Mouse (Mus musculus) gastrocnemius, postnatal 14 days (tissue): ENCODE measurements around the gene Hspa4l. TPM values are rescaled to one million over a fixed set of nuclear protein-coding genes. Genes with fewer than 3 reads are reported as not detected.

Experiments used
- DNase-seq: peaks from one replicate; pipeline ENCODE4 v3.0.0; 2021; ENCODE audit warnings: mixed read lengths
- intact Hi-C: fragments of 180-260 bp; cut with DNase I; formaldehyde crosslinking; loops from one replicate; pipeline ENCODE4 v1.15.1; 2025; ENCODE audit warnings: low total_unique reads
- long read RNA-seq, 2 experiments: library from polyadenylated mRNA; stranded (forward); transcript quantifications; one replicate each; pipeline ENCODE4 v2.0.0; 2021
- total RNA-seq, 2 experiments: library from RNA; stranded (reverse); gene quantifications; 2 replicates each; pipeline ENCODE4 v1.2.3; 2021

The Hspa4l gene
- total RNA-seq = 1 to 10 TPM; 4.5 to 5.0 TPM
- long read RNA-seq, experiment 1, partial matches to known transcripts = 1 of 2 reads
- long read RNA-seq, experiment 1, other reads (novel, unspliced or antisense) = 1 of 2 reads
- long read RNA-seq, experiment 2, full-length matches to known transcripts = 4 of 5 reads
- long read RNA-seq, experiment 2, partial matches to known transcripts = 0 of 5 reads
- long read RNA-seq, experiment 2, other reads (novel, unspliced or antisense) = 1 of 5 reads

- intact Hi-C loops = no loop called here
These were observed at the start of gene Hspa4l for GRCm38 (mm10) chr3:40744024-40744835. Gene Hspa4l (plus strand): TSS chr3:40744495.

DNA sequence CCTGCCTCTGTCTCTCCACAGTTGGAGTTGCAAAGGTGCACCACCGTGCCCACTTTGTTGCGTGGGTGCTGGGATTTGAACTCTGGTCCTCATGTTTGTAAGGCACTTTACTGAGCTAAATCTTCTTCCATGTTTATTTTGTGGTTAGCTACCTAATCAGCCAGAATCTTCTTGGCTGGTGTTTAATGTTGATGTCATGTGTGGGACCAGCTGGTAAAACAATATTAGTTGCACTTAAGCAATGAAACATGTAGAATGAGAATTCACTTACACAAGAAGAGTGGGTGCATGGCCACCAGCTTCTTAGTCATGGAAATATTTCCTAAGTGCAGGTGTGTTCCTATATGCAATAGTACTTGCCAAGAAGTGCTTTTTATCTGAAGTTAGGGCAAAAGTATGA, 49.1 kb upstream of the Hspa4l start:
- DNase-seq = no peak
- intact Hi-C loops = no loop called here

More at GRCm38 (mm10) chr3:40744024-40744835, at the start of gene Hspa4l:
- DNase-seq = no peak

DNA sequence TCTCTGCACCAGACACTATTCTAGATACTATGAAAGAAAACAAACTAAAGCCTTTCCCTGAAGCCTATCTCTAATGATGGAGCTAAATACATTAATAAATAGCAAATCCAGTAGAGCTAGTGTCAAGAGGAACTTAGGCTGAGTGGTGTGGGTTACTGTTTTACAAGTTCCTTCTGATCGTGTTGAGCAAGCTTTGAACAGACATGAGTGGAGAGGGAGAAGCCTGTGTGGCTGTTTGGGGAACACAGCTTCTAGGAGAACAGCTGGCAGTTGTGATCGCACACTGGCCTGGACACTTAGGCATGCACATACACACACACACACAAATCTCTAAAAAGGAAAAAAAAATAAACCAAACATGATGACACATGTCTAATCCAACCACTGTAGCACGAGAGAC, 45.5 kb upstream of the Hspa4l start:
- intact Hi-C loops = no loop called here
- DNase-seq = no peak

DNA sequence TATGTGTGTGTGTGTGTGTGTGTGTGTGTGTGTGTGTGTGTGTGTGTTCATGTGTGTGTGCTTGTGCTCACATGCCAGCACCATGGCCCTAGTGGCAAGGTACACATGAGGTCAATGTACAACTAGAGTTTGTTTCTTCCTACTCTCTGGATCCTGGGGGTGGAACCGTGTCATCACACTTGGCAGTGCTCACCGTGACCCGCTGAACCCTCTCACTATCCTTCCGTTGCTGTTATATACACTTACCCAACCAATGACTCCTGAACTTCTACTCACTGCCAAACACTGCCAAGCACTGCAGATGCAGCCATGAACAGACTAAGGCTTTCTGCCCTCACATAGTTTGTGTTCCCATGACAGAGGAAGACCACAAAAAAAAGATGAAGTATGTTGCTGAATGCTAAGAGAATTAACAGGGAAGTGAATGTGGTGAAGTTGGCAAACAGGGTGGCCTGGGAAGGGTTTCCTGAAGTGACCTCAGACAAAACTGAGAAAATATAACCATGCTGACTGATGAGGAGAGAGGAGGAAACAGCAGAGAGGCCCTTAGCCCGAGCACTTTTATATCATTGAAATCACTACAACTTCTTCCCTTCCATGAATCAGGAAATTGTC, 39.4 kb upstream of the Hspa4l start:
- no peak for DNase-seq
- intact Hi-C loops = no loop called here

DNA sequence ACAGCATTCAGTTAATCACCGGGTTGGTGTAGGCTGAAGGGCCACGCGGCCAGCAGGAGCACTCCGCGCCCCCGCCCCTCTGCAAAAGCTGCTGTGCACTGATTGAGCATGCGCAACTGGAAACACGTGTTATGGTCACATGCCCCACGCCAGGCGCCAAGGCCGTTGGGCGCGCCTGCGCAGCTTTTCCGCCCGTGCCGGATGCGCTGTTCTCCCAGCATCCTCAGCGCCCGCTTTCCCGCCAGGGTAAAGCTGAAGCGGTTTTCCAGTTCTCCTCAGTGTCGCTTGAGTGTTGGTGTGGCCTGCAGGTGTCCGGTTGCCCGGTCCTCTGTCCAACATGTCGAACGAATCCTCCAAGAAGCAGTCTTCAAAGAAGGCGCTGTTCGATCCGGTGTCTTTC, 35.6 kb upstream of the Hspa4l start, which contains the start of gene Slc25a31:
Gene Slc25a31, plus strand, starts transcription at position 201 of the 400 bp plus-strand sequence.
- DNase-seq = no peak

GRCm38 (mm10) chr3:40716056-40716455, 28.2 kb upstream of the Hspa4l start:
- DNase-seq = no peak

More for the DNA sequence above, 35.6 kb upstream of the Hspa4l start, which contains the start of gene Slc25a31:
- intact Hi-C loops = no loop called here

DNA sequence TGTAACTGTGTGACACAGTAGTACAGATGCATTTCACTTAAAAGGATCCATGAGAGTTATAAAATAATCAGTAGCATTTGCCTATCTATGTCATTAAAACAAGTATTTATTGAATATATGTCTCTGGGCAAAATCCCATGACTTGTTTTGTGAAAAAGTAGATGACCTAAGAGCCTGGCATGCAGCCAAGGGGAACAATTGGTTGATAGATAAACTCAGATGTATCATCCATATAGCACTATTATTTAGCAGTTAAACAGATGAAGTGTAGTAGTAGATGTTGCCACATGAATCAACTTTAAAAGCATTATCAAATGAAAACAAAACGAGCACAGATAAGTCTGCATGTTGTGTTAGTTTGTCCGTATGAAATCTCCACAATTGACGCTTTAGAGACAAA, 25.3 kb upstream of the Hspa4l start:
- DNase-seq = no peak
- intact Hi-C loops = no loop called here

More at GRCm38 (mm10) chr3:40716056-40716455, 28.2 kb upstream of the Hspa4l start:
- intact Hi-C loops = no loop called here

GRCm38 (mm10) chr3:40738381-40738912, 5.8 kb upstream of the Hspa4l start:
- DNase-seq = no peak

GRCm38 (mm10) chr3:40744836-40745660, 753 bp downstream of the Hspa4l start:
- intact Hi-C loops = no loop called here
- DNase-seq = peak; percentile 92

More at GRCm38 (mm10) chr3:40738381-40738912, 5.8 kb upstream of the Hspa4l start:
- intact Hi-C loops = no loop called here

- intact Hi-C loops = no loop called here
- DNase-seq = no peak
These were observed 1.6 kb downstream of the Hspa4l start for GRCm38 (mm10) chr3:40745661-40746547.

DNA sequence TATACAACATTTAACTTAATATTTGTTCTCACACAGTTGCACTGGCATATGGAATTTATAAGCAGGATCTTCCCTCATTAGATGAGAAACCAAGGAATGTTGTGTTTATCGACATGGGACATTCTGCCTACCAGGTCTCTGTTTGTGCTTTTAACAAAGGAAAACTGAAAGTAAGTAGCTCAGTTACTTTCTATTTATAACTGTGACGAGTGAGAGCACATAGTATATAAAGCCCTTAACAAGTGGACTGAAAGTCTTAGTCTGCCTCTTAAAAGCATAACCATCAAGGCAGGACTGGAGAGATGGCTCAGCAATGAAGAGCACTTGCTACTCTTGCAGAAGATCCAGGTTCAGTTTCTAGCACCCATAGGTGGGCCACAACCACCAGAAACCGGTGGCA, 16.5 kb downstream of the Hspa4l start:
- DNase-seq = no peak
- intact Hi-C loops = no loop called here

DNA sequence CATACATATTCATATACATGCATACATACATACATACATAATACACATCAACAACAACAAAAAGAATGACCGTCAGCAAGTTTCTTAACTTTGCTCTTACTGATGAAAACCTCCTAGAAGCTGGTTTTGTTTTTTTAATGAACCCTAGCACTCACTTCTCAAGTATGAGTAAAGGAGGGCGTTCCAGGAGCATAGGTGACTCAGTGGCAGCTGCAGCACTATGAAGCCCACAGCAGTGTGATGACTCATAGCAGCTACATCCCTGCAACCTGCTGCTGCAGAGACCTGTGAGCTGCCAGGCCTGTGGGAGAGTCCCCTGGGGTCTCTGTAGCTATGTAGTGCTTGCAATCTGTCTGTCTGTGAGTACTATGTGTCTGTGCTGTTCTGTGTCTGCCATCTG, 17.0 kb downstream of the Hspa4l start:
- intact Hi-C loops = no loop called here
- no peak for DNase-seq

DNA sequence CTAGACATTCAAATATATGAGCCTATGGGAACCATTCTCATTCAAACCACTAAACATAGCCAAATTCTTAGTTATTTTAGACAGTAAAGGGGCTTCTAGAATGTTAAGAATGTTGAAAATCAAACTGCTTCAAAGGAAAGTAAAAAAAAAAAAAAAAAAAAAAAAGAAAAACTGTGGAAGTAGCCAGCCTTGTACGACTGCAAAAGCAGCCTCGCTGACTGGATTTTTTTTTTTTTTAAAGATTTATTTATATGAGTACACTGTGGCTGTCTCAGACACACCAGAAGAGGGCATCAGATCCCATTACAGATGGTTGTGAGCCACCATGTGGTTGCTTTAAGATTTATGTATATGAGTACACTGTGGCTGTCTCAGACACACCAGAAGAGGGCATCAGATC, 49.5 kb downstream of the Hspa4l start:
- DNase-seq = no peak
- intact Hi-C loops = no loop called here

DNA sequence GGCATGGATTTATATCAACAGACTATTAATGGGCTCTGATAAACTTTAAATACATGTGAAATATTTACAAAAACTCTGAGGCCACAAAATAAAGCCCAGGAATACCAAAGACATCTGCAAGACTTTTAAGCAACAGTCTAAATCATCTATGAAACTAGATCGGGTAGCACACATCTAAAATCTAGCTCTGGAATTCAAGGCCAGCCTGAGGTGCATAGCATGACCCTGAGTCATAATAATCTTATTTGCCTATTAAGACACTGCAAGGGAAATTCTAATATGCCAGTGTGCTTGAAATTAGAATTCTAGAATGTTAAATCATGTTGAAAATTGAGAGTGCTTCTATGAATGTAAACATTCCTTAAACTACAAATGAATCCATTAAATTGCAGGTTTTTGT, 53.8 kb downstream of the Hspa4l start:
- intact Hi-C loops = no loop called here
- no peak for DNase-seq

DNA sequence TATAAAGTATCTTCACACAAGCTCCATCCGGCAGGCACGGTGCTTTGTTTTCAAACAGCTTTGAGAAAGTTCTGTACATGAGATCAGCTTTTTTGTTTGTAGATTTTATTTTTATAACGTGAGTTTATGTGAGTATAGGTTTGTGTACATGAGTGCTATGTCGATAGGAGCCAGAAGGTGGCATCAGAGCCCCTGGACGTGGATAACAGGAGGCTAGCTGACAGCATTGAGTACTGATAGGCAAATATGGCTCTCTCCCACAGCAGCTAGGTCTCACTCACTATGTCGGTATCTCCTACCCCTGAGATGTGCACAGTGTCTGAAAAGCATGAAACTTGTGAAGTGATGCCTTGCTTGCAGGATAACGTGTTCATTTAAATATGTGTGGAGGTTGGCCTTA, 54.2 kb downstream of the Hspa4l start:
- peak; percentile 16 for DNase-seq
- intact Hi-C loops = no loop called here

DNA sequence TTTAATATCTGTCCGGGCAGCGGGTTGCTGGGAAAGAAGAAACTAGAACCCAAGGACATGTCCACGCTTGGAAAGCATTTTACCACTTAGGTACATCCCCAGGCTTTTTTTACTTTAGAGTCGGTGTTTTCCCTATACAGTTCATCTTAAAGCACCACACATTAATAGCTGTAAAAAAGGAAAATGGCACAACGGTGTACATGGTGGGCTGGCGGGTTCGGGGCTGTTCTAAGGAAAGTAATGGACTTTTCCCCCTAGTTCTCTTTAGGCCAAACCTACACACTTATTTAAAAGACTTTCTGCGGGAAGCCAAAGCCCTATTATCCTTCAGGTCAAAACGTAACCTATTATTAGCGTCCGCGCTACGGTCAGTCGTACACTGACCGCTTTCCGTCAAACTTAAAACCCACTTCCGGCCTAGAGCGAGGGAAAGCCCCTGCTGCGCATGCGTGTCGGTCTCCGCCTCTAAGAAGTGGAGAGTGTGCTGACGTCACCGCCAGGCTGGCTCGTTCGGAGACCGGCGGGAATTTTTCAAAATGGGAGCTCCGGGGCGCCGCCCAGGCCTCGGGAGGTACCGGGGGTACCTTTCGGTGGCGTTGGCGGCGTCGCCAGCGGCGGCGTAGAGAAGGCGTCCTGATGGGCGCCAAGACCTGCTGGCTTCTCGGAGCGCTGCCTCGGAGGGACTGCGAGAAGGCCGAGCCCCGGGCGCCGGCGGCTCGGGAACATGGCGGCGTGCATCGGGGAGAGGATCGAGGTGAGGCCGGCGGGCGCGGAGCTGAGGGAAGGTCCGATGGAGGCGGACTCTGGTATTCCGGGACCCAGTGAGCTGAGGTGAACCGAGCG, 55.5 kb downstream of the Hspa4l start, which contains the start of gene Plk4:
Gene Plk4, plus strand, starts transcription at position 490 of the 843 bp plus-strand sequence.
- intact Hi-C loops = no loop called here
- DNase-seq = peak; percentile 98

DNA sequence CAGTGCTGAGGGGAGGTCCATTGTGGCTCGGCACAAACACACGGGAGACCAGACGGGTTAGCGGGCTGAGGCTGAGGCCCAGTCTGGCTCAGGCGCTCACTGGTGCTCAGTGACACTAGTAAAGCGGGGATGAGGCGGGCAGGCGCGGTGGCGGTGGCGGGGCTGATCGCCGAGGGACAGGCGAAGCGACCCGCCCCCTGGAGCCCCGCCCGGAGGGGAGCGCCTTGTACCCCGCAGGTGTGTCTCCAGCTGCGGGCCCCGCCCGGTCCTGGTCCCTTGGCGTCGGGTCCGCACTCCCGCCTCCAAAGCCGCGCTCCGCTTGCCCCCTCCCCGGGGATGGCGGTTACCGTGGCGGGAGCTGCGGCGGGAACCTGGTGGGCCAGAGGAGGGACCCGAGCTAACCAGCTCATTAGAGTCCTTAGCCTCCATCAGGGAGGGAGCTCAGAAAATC, 56.1 kb downstream of the Hspa4l start:
- DNase-seq = peak; percentile 43

More for the DNA sequence above, 56.1 kb downstream of the Hspa4l start:
- intact Hi-C loops = no loop called here
